Mouse (Mus musculus) ES-E14 (cell line): Measurements from ENCODE around the gene Prkaca.

Experiments used
- MAFK ChIP-seq: IDR thresholded peaks from 2 replicates; pipeline ENCODE4 v1.6.1; 2014; ENCODE audit warnings: mild to moderate bottlenecking, low read depth, low read length, inconsistent platforms; ENCODE audit not compliant: insufficient read depth
- ZNF384 ChIP-seq: IDR thresholded peaks from 2 replicates; pipeline ENCODE4 v1.6.1; 2012; ENCODE audit warnings: low read depth, low read length, inconsistent platforms

- TF ChIP-seq MAFK: no peak
- TF ChIP-seq ZNF384: no peak
These were observed 4.9 kb downstream of the Prkaca start for GRCm38 (mm10) chr8:83977646-83978045.
